Mouse (Mus musculus): Measurements from ENCODE around the gene Hyal1. TPM values are rescaled to one million over a fixed set of nuclear protein-coding genes. Genes with fewer than 3 reads are reported as not detected.

Hyal1 gene
- total RNA-seq, 2 experiments from 2014 or later, result 7.1 TPM; not detected in 1

DNA sequence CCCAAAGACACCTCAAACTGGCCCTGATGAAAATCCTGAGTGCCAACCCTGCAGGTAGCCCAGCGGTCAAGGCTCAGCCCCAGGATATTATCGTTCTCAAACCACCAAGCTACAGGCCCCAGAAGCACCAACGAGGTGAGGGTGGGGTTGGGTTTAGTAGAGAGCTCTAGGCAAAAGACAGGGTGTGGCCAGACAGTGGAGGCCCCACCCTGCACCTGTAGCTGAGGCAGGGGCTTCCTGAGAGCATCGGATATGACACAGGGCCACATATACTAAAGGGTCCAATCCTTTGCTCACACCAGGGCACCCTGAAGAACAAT is 52.6 kb downstream of the Hyal1 start:
- no peak for ATAC-seq (replicated peaks; ENCODE audit: low FRiP score, poor library complexity, severe bottlenecking)

DNA sequence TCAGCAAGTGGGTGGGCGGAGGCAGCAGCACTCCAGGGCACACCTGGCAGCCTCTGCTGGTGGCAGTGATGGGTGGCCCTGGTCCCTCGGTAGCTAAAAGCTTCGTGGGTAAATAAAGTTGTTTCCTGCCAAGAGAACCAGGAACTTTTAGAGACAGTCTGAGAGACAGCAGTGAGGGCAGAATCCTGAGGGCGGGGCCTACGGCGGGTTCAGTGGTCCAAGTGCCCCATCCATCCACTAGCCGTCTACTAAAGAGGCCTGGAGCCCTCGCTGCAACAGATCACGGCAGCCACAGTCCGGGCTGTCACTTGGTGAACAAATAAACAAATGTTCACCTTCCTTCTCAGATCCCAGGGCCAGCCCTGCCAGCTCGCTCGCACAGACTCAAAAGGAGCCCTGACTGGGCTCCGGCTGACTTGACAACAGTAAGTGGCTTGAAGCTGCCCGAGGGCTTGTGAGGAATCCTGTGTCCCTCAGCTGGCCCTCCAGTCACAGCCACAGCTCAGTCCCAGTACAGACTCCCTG is 53.2 kb downstream of the Hyal1 start:
- no peak for ATAC-seq (replicated peaks; ENCODE audit: low FRiP score, poor library complexity, severe bottlenecking)

DNA sequence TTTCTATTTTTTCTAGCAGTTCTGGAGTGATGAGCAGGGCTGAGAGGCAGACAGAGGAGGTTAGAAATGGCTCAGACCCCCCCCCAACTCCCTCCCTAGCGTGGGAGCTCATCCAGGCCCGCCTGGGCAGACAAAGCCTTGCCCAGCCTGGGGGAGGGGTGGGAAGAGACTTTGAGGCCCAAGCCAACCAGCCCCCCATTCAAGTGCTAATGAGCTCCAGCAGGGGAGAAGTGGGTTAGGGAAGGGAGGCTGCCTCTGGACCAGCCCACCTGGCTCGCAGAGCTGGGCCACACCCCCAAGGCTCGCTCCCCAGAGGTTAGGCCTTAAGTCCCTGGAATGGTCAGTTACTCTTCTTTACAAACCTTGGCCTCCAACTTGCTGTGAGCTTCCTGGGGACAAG is 53.8 kb downstream of the Hyal1 start:
- no peak for ATAC-seq (replicated peaks; ENCODE audit: low FRiP score, poor library complexity, severe bottlenecking)

Other genes starting within 250 kb of the Hyal1 start
- not detected in 2 replicates for gene Hemk1, start 238.6 kb upstream of the Hyal1 start, total RNA-seq (2015; ENCODE audit: low replicate concordance)
- gene Hemk1, start 238.6 kb upstream of the Hyal1 start, total RNA-seq (2017; ENCODE audit: low replicate concordance), result 0.15 and 3.9 TPM in 2 replicates
- gene 6430571L13Rik, start 236.3 kb upstream of the Hyal1 start, total RNA-seq (2015; ENCODE audit: low replicate concordance), result not detected in 2 replicates
- not detected in 2 replicates for gene 6430571L13Rik, start 236.3 kb upstream of the Hyal1 start, total RNA-seq (2017; ENCODE audit: low replicate concordance)
- gene Cacna2d2, start 177.3 kb upstream of the Hyal1 start, total RNA-seq (2015; ENCODE audit: low replicate concordance), result not detected in 2 replicates
- gene Cacna2d2, start 177.3 kb upstream of the Hyal1 start, total RNA-seq (2017; ENCODE audit: low replicate concordance), result not detected in 2 replicates
- 0.72 and 3.8 TPM in 2 replicates for gene Tmem115, start 43.0 kb upstream of the Hyal1 start, total RNA-seq (2015; ENCODE audit: low replicate concordance)
- 2.6 and 8.4 TPM in 2 replicates for gene Tmem115, start 43.0 kb upstream of the Hyal1 start, total RNA-seq (2017; ENCODE audit: low replicate concordance)
- not detected in 2 replicates for gene Cyb561d2, start 34.7 kb upstream of the Hyal1 start, total RNA-seq (2015; ENCODE audit: low replicate concordance)
- gene Cyb561d2, start 34.7 kb upstream of the Hyal1 start, total RNA-seq (2017; ENCODE audit: low replicate concordance), result 1.8 and 2.9 TPM in 2 replicates
- gene Nprl2, start 34.7 kb upstream of the Hyal1 start, total RNA-seq (2015; ENCODE audit: low replicate concordance), result 1.4 and 31.4 TPM in 2 replicates
- gene Nprl2, start 34.7 kb upstream of the Hyal1 start, total RNA-seq (2017; ENCODE audit: low replicate concordance), result 1.1 and 1.2 TPM in 2 replicates
- not detected in 2 replicates for gene Zmynd10, start 29.6 kb upstream of the Hyal1 start, total RNA-seq (2015; ENCODE audit: low replicate concordance)
- gene Zmynd10, start 29.6 kb upstream of the Hyal1 start, total RNA-seq (2017; ENCODE audit: low replicate concordance), result not detected in 2 replicates
- 24.5 and 35.2 TPM in 2 replicates for gene Rassf1, start 25.4 kb upstream of the Hyal1 start, total RNA-seq (2015; ENCODE audit: low replicate concordance)
- gene Rassf1, start 25.4 kb upstream of the Hyal1 start, total RNA-seq (2017; ENCODE audit: low replicate concordance), result 31.4 and 31.7 TPM in 2 replicates
- gene Tusc2, start 13.7 kb upstream of the Hyal1 start, total RNA-seq (2015; ENCODE audit: low replicate concordance), result 9.6 and 16.9 TPM in 2 replicates
- 8.9 and 19.1 TPM in 2 replicates for gene Tusc2, start 13.7 kb upstream of the Hyal1 start, total RNA-seq (2017; ENCODE audit: low replicate concordance)
- 2.5 and 6.5 TPM in 2 replicates for gene Hyal2, start 9.0 kb upstream of the Hyal1 start, total RNA-seq (2015; ENCODE audit: low replicate concordance)
- gene Hyal2, start 9.0 kb upstream of the Hyal1 start, total RNA-seq (2017; ENCODE audit: low replicate concordance), result 0.30 and 4.5 TPM in 2 replicates
- 15.5 and 24.5 TPM in 2 replicates for gene Naa80, start 2.0 kb downstream of the Hyal1 start, total RNA-seq (2015; ENCODE audit: low replicate concordance)
- 12.3 and 17.7 TPM in 2 replicates for gene Naa80, start 2.0 kb downstream of the Hyal1 start, total RNA-seq (2017; ENCODE audit: low replicate concordance)
- gene Hyal3, start 3.9 kb downstream of the Hyal1 start, total RNA-seq (2015; ENCODE audit: low replicate concordance), result 4.2 and 8.6 TPM in 2 replicates
- 0.64 TPM in 1 of 2 replicates, not detected in the other for gene Hyal3, start 3.9 kb downstream of the Hyal1 start, total RNA-seq (2017; ENCODE audit: low replicate concordance)
- gene Ifrd2, start 10.7 kb downstream of the Hyal1 start, total RNA-seq (2015; ENCODE audit: low replicate concordance), result 206 and 249 TPM in 2 replicates
- 122 and 166 TPM in 2 replicates for gene Ifrd2, start 10.7 kb downstream of the Hyal1 start, total RNA-seq (2017; ENCODE audit: low replicate concordance)
- not detected in 2 replicates for gene Sema3b, start 32.3 kb downstream of the Hyal1 start, total RNA-seq (2015; ENCODE audit: low replicate concordance)
- gene Sema3b, start 32.3 kb downstream of the Hyal1 start, total RNA-seq (2017; ENCODE audit: low replicate concordance), result not detected in 2 replicates
- 382 and 420 TPM in 2 replicates for gene Gnai2, start 58.4 kb downstream of the Hyal1 start, total RNA-seq (2015; ENCODE audit: low replicate concordance)
- 334 and 357 TPM in 2 replicates for gene Gnai2, start 58.4 kb downstream of the Hyal1 start, total RNA-seq (2017; ENCODE audit: low replicate concordance)
- gene Slc38a3, start 92.6 kb downstream of the Hyal1 start, total RNA-seq (2015; ENCODE audit: low replicate concordance), result not detected in 2 replicates
- gene Slc38a3, start 92.6 kb downstream of the Hyal1 start, total RNA-seq (2017; ENCODE audit: low replicate concordance), result not detected in 2 replicates
- not detected in 2 replicates for gene Gnat1, start 102.8 kb downstream of the Hyal1 start, total RNA-seq (2015; ENCODE audit: low replicate concordance)
- 1.9 TPM in 1 of 2 replicates, not detected in the other for gene Gnat1, start 102.8 kb downstream of the Hyal1 start, total RNA-seq (2017; ENCODE audit: low replicate concordance)
- not detected in 2 replicates for gene Sema3f, start 133.5 kb downstream of the Hyal1 start, total RNA-seq (2015; ENCODE audit: low replicate concordance)
- not detected in 2 replicates for gene Sema3f, start 133.5 kb downstream of the Hyal1 start, total RNA-seq (2017; ENCODE audit: low replicate concordance)
- gene Rbm5, start 194.1 kb downstream of the Hyal1 start, total RNA-seq (2015; ENCODE audit: low replicate concordance), result 269 and 283 TPM in 2 replicates
- gene Rbm5, start 194.1 kb downstream of the Hyal1 start, total RNA-seq (2017; ENCODE audit: low replicate concordance), result 374 and 383 TPM in 2 replicates